Mouse (Mus musculus) cerebellum, postnatal 25 days (tissue): ENCODE results near the gene Lmna.

ENCODE experiments used
- DNase-seq, 2 experiments: peaks; one replicate each; pipeline ENCODE4 v3.0.0; 2021; ENCODE audit warnings: mixed read lengths in 2 of 2

Lmna gene

DNA sequence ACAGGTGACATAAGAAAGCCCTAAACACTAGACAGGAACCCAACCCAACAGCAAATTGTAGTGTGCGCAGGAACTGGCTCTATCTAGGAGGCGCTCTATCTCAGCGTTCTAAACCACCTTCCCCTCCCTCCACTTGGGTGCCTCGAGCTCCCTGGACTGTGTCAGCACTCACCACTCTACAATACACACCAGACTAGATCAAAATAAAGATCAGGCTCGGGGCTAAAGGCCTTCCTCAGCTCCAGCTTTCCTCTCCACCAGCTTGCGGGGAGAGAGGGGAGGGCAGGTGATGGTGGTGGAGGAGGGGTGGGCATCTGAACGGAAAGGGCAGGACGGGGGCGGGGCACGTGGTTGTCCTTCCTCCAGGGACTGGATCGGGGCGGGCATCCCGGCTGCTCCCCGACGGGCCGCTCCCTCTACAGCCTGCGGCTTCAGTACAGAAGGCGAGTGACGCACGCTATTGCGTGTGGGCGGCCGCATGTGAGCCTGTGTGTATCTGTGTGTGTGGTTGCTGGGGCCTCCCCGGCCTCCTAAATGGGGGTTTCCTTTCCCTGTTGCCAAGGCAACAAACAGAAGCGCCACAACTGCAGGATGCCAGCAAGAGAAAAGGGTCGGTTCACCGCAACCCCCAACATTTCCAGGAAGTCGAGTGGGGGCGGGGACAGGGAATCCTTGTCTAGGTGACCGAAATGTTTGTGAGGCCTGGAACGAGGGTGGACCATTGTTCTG is at the start of gene Lmna:
Gene Lmna, minus strand, starts transcription at position 265 of the 729 bp plus-strand sequence.
- DNase-seq: peak; percentile 92 to 97

DNA sequence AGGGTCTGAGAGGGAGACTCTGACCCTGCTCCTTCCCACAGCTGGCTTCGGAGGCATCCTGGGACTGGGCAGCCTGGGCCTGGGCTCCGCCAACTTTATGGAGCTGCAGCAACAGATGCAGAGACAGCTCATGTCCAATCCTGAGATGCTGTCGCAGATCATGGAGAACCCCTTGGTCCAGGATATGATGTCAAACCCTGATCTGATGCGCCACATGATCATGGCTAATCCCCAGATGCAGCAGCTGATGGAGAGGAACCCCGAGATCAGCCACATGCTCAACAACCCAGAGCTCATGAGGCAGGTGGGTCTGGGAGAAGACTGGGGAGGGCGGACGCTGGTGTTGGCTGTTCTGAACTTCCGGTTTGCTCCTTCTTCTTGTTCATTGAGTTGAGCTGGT is 46.9 kb upstream of the Lmna start:
- DNase-seq: no peak

DNA sequence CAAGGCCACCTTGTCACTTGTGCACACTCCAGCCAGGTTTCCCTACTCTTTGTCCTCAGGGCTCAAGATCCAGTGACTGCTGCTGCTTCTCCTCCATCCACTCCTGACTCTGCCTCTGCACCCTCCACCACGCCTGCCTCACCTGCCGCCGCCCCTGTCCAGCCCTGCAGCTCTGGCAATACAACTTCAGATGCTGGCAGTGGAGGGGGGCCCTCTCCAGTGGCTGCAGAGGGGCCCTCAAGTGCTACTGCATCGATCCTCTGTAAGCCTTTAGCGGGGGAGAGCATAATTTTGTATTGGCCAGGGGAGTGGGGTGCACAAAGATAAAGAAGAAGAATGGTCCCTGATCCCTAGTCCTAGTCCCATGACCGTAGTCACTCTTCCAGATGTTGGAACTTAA is 46.0 kb upstream of the Lmna start:
- DNase-seq: peak in 1 of 2 experiments; percentile 29

DNA sequence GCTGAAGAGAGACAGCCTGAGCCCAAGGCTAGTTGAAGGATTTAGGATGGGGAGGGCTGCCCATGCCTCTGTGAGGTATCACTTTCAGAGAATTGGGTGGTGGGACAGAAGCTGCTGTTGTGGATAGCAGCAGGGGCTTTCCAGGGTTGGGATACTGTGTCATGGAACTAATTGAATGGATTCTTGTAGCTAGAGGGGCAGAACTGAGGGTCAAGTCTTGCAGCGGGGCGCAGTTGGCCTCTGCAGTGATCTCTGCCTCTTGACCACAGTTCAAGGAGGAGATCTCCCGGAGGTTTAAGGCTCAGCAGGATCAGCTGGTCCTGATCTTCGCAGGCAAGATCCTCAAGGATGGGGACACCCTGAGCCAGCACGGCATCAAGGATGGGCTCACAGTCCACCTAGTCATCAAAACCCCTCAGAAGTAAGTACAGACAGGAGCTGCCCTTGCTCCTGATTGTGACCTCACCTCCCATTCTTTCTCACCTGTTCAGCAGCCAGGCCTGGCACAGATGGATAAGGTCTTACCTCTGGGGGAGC is 45.4 kb upstream of the Lmna start:
- peak; percentile 7 to 21 for DNase-seq

DNA sequence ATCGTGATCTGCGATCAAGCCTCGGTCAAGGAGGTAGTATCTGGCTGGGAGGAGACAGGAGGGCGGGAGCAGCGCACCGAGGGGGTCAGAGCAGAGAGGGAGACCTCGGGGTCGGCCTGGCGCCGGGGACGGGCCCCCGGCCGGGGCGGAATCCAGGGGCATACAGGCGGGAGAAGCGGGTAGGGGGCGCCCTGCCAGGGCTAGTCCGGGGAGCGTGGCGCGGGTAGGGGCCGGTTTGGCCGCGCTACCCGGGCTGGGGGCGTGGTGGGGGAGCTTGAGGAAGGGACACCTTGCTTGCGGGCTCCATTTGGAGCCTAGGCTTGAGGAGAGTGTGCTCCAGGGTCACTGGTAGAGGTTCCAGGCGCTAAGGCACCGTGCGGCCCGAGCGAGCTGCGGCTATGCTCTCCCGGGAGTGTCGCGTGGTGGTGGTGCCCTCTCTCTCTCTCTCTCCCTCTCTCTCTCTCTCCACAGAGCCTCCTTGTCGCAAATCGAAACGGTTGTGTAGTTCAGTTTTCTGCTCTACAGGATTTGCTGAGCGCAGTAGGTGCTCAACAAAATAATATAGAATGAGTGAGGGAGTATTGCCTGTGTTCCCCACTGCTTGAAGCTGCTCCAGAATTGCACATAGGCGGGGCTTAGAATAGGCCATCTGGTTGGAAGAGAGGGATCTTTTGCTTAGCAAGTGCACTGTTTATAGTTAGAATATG is 44.3 kb upstream of the Lmna start:
- peak in 1 of 2 experiments; percentile 79 for DNase-seq

- peak; percentile 95 for DNase-seq
These were observed 43.7 kb upstream of the Lmna start, which contains the start of gene Ubqln4 for GRCm38 (mm10) chr3:88553525-88553879. Gene Ubqln4 (plus strand): TSS chr3:88553758.

GRCm38 (mm10) chr3:88552676-88553524 is 43.1 kb upstream of the Lmna start, which contains the start of gene Lamtor2:
Gene Lamtor2 (minus strand): TSS chr3:88553074.
- peak; percentile 98 to 99 for DNase-seq

DNA sequence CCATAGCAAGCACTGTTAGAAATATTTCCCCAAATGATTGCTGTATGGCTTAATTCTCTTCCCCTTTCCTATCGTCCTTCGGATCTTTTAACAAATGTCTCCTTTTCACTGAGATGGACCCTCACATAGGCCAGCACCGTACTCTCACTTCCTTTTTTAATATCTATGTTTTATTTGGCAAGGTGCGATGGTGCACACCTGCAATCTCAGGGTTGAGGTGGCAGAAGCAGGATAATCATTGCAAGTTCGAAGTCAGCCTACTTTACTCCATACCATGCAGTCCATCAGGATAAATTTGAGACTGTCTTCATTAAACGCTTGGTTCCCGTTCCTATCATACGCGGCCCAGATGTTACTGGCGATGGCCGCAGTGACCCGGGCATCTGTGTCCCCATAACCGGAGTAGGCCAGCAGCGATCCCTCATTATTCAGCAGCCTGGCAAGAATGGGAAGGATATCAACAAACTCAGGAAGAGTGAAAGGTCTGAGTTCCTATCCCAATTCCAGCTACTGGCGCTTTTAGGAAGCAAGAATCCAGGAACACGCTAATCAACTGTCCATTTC is 42.4 kb upstream of the Lmna start:
- no peak for DNase-seq

DNA sequence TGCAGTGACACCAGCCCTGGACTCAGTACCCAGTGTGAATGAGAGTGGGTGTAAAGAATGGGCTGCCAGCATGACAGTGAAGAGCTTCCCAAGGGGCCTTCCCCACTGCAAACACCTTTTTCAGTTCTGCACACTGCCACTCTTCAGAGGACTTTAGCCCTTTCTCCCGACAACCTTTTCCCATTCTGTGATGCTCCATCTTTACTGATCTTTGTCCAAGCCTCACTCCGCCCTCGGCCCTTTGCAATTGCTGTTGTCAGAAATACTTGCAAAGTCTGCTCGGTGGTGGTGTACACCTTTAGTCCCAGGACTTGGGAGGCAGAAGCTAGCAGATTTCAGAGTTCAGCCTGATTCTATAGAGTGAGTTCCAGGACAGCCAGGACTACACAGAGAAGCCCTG is 41.8 kb upstream of the Lmna start:
- no peak for DNase-seq

DNA sequence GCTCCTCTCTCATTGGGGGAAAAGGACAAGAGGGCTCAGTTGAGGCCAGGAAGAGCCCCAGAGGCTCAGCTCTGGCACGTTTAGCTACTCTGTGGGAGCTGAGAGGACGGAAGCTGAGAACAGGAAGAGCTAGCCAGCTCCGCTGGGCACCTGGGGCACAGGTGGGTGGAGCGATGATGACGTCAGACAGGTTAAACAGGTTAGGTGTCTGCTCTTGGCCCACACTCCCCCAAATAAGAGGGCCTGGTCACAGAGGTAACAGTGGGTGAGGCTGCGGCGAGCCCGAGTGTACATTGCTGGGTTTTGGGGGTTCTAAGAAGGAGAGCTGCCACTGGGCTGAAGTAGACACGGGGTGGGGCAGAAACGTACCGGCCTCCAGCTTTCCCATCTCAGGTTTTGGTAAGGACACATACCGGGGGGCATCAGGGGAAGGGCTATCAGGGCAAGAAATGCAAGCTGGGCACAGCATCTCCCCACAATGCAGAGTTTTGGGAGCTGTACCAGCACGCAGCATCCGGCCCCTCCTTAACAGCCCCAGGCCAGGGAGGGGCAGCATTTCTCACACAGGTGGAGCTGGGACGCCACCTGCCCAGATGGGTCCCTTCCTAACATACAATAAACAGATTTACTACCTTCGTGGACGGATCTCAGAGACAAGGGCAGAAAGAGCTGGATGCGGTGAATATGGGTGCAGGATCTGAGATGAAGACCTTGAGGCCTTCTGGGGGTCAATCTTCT is 38.6 kb upstream of the Lmna start, which contains the start of gene Rab25:
Gene Rab25, minus strand, starts transcription at position 121 of the 738 bp plus-strand sequence.
- DNase-seq: no peak

DNA sequence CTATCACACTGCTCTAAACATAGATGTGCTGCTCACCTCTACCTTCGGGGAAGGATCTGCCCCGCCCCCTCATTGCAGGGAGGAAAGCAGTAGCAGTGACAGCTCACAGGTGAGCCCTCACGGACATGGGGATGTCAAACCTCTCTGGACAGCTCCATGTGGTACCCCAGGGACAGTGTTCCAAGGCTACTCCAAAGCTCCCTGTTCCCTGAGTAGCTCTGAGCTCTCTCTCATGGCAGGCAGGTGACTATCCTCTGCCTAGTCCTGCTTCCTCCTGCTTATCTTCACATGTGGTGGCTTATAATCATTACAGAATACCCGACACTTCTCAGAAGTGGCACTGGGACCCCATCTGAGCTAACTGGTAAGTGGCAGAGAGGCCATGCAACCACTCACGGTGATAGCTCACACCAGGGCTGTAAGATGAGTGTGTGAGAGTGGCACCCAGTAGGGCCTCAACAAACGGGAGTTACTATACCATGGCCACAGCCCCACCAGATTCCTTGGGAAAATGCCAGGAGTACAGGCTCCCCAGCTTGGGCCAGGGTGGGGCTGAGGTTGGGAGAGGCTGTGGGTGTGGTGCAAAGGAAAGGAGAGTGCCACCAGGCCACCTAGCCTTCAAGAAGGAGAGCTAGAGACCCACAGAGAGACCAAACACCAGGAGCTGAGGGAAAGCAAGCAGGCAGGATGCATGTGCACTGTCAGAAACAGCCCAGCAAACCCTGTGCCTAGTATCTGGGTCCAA is 37.1 kb upstream of the Lmna start:
- no peak for DNase-seq

DNA sequence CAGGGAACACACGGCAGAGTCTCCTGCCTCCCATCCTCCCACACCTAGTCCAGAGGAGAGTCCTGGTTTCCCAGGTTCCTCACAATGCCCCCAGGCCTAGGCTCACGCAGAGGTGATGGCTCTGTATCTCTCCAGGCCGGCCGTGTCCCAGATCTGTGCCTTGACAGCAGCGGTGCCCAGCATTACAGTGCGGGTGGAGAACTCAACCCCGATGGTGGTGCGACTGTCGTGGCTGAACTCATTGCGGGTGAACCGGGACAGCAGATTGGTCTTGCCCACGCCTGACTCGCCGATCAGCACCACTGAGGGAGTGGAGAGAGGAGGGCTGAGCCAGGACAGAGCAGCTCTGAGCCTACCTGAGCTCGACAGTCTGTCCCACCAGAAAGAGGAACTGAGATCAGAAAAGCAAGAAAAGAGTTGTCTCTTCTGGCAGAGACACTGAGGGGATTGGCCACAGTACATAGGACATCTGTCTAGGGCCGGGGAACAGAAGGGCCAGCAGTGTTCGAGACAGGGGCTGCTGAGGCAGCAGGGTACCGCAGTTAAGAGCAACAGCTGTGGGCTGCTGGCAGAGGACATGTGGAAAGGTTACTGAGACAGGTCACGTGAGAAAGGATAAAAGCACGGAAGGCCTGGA is 35.3 kb upstream of the Lmna start:
- peak in 1 of 2 experiments; percentile 34 for DNase-seq

- DNase-seq: peak; percentile 62 to 70
These were observed 34.8 kb upstream of the Lmna start for GRCm38 (mm10) chr3:88544514-88544913.

GRCm38 (mm10) chr3:88543651-88544410 is 34.1 kb upstream of the Lmna start:
- DNase-seq: peak in 1 of 2 experiments; percentile 55

DNA sequence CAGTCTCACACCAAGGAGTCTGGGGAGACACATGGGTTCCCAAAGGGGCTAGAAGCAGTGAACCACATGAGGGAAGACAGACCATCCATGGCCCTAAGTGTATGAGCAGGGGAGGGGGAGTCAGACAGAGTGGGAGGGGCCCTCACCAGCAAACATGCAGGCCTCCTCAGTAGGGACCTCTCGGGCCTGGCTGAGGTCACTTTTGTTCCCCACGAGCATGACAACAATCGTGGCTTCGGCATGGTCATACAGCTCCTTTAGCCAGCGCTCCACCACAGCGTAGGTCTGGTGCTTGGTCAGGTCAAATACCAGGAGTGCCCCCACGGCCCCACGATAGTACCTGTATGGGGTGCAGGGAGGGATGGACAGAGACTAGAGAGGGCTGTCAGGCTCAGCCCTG is 33.4 kb upstream of the Lmna start:
- no peak for DNase-seq

DNA sequence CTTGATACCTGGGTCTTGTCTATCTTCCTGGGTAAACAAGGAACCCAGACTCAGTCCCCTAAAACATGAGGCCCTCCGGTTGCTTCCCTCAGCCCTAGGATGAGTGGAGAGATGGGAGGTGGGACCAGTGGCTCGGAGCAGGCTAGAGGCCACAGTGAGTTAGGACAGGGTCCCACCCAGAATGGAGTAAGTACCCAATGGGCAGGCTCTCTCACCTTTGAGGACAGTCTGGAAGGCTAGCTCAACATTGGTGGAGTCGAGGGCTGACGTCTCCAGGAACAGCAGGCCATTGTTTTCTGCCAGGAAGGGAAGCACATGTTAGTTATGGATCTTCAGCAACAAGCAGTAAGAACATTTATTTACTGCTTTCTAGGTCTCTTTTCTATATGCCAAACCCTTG is 32.7 kb upstream of the Lmna start:
- no peak for DNase-seq

DNA sequence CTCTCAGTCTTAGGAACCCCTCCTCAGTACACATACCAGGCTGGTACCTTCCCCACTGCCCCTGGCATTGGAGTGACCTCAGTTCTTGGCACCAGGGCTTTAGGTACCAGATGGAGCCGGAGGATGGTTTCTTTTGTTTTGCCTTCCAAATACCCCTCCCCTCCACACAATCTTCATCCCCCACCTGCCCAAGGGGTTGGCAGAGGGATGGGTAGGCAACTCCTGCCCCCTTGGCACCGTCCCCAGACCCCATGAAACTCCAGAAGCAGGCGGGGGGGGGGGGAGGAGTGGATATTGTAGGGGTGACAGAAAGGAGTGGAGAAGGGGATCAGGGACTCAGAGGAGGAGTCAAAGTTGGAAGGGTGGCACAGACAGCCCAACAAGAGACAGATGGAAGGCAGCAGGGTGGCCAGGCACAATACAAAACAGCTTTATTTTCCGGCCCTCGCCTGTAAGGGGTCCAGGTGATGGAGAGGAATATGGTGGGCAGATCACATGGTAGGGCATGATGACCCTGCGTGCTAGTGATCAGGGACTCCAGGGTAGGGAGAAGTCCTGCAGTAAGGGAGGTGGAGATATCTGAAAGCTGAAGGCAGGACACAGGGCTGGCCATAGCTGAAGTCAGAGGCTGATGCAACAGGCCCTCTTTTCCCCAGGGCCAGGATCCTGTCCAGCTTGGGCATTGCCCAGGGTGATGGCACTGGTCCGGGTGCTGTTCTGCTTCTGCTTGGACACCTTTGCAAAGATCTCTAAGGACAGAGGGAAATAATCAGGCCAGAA is 32.1 kb upstream of the Lmna start:
- DNase-seq: peak; percentile 70 to 73

- no peak for DNase-seq
These were observed 30.3 kb upstream of the Lmna start for GRCm38 (mm10) chr3:88540085-88540484.

DNA sequence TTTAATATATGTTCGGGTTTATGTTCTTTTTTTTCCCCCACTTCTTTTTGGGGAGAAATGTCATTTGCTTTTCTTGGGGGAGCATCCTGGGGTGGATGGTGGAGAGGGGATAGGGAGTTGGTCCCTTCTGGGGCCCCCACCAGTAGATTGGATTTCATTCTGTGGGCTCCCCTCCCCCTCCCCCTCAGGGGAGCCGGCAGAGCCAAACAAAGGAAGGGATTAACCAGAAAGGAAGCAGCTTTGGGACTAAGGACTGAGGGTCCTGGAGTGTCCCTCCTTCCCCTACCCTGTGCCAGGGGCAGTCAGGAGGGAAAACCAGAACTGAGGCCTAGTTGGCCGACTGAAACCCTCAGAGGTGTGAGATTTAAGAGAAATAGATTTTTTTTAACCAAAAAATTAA is 29.6 kb upstream of the Lmna start:
- DNase-seq: peak in 1 of 2 experiments; percentile 23
